Mouse (Mus musculus) testis, postnatal 10 days (tissue): ENCODE measurements around the gene Hax1.
A peak's percentile ranks its signal among the peaks of the same experiment; 100 is the strongest.

Experiments
- DNase-seq: peaks from one replicate; pipeline ENCODE4 v3.0.0; 2021; ENCODE audit warnings: low spot score

Hax1 gene

GRCm38 (mm10) chr3:89962059-89962750 lies 36.4 kb downstream of the Hax1 start:
- DNase-seq: no peak

GRCm38 (mm10) chr3:89961436-89961835 lies 37.1 kb downstream of the Hax1 start:
- no peak for DNase-seq

- DNase-seq: peak; percentile 98
Measured at GRCm38 (mm10) chr3:89960469-89960868, 38.1 kb downstream of the Hax1 start.

- DNase-seq: no peak
Measured at GRCm38 (mm10) chr3:89959435-89959834, 39.1 kb downstream of the Hax1 start.

GRCm38 (mm10) chr3:89957880-89958279 lies 40.7 kb downstream of the Hax1 start:
- no peak for DNase-seq

- DNase-seq: no peak
Measured at GRCm38 (mm10) chr3:89956177-89956971, 42.2 kb downstream of the Hax1 start.

GRCm38 (mm10) chr3:89953420-89953819 lies 45.2 kb downstream of the Hax1 start:
- DNase-seq: peak; percentile 85

GRCm38 (mm10) chr3:89948655-89949054 lies 49.9 kb downstream of the Hax1 start:
- DNase-seq: peak; percentile 73

- no peak for DNase-seq
Measured at GRCm38 (mm10) chr3:89948021-89948420, 50.6 kb downstream of the Hax1 start.
